Mouse (Mus musculus) MEL (cell line): ENCODE results near the gene Gm28053. TPM values are rescaled to one million over a fixed set of nuclear protein-coding genes. Genes with fewer than 3 reads are reported as not detected.

Source experiments
- DNase-seq: peaks from one replicate; pipeline ENCODE4 v3.0.0; 2011; ENCODE audit warnings: low read depth, low spot score
- H3K27ac ChIP-seq: 2 replicates; pipeline ENCODE4 v1.5.1; 2012; ENCODE audit warnings: low read depth, mild to moderate bottlenecking, control low read depth, low read length, moderate library complexity; ENCODE audit not compliant: control insufficient read depth
- H3K27me3 ChIP-seq, 2 experiments: fragments of 150-350 bp in 1 of 2; sonication (generic) in 1 of 2; 2 replicates each; pipeline ENCODE4 v1.6.1; 2012; ENCODE audit warnings: low read length in 2 of 2, mild to moderate bottlenecking in 2 of 2, improper control_type of control experiment in 1 of 2, moderate library complexity in 1 of 2; ENCODE audit not compliant: insufficient read depth in 2 of 2, control insufficient read depth in 1 of 2
- H3K36me3 ChIP-seq, 2 experiments: 2 replicates each; pipeline ENCODE4 v1.6.1; 2012 to 2014; ENCODE audit warnings: low read length in 2 of 2, improper control_type of control experiment in 1 of 2, inconsistent platforms in 1 of 2, mild to moderate bottlenecking in 1 of 2; ENCODE audit not compliant: insufficient read depth in 2 of 2, control insufficient read depth in 1 of 2
- H3K4me1 ChIP-seq, 2 experiments: fragments of 150-350 bp in 1 of 2; sonication (generic) in 1 of 2; 2 replicates each; pipeline ENCODE4 v1.6.1; 2012; ENCODE audit warnings: low read length in 2 of 2, improper control_type of control experiment in 1 of 2, mild to moderate bottlenecking in 1 of 2; ENCODE audit not compliant: insufficient read depth in 2 of 2, control insufficient read depth in 1 of 2
- H3K4me3 ChIP-seq, 2 experiments: fragments of 150-350 bp in 1 of 2; sonication (generic) in 1 of 2; 2 replicates each; pipeline ENCODE4 v1.5.1; 2012; ENCODE audit warnings: low read depth in 2 of 2, low read length in 2 of 2, mild to moderate bottlenecking in 2 of 2, moderate library complexity in 2 of 2, control low read depth in 1 of 2, improper control_type of control experiment in 1 of 2; ENCODE audit not compliant: control insufficient read depth in 1 of 2, insufficient read depth in 1 of 2
- H3K79me2 ChIP-seq: 2 replicates; pipeline ENCODE4 v1.6.1; 2012; ENCODE audit warnings: mild to moderate bottlenecking, low read length, moderate library complexity; ENCODE audit not compliant: control insufficient read depth, poor library complexity, insufficient read depth
- H3K9ac ChIP-seq: 2 replicates; pipeline ENCODE4 v1.6.1; 2012; ENCODE audit warnings: low read depth, mild to moderate bottlenecking, control low read depth, low read length, moderate library complexity; ENCODE audit not compliant: control insufficient read depth, poor library complexity, severe bottlenecking
- H3K9me3 ChIP-seq: fragments of 150-350 bp; sonication (generic); replicated peaks from 2 replicates; pipeline ENCODE4 v1.6.1; 2012; ENCODE audit warnings: mild to moderate bottlenecking, low read length, improper control_type of control experiment, moderate library complexity; ENCODE audit not compliant: insufficient read depth
- BHLHE40 ChIP-seq: IDR thresholded peaks from 2 replicates; pipeline ENCODE4 v1.6.1; 2012; ENCODE audit warnings: low read depth, mild to moderate bottlenecking, inconsistent platforms, low read length, improper control_type of control experiment, borderline replicate concordance
- CHD2 ChIP-seq: IDR thresholded peaks from 2 replicates; pipeline ENCODE4 v1.6.1; 2011; ENCODE audit warnings: low read length, improper control_type of control experiment
- E2F4 ChIP-seq: IDR thresholded peaks from 2 replicates; pipeline ENCODE4 v1.6.1; 2011; ENCODE audit warnings: low read depth, low read length, improper control_type of control experiment, borderline replicate concordance
- EP300 ChIP-seq, 2 experiments: IDR thresholded peaks; 2 replicates each; pipeline ENCODE4 v1.6.1; 2011; ENCODE audit warnings: improper control_type of control experiment in 2 of 2, low read length in 2 of 2, low read depth in 1 of 2, mild to moderate bottlenecking in 1 of 2
- ETS1 ChIP-seq: IDR thresholded peaks from 2 replicates; pipeline ENCODE4 v1.6.1; 2012; ENCODE audit warnings: low read depth, mild to moderate bottlenecking, inconsistent platforms, low read length, improper control_type of control experiment, moderate library complexity
- GABPA ChIP-seq: IDR thresholded peaks from 2 replicates; pipeline ENCODE4 v1.6.1; 2012; ENCODE audit warnings: low read depth, mild to moderate bottlenecking, inconsistent platforms, low read length, improper control_type of control experiment, moderate library complexity
- GATA1 ChIP-seq: IDR thresholded peaks from 2 replicates; pipeline ENCODE4 v1.6.1; 2011; ENCODE audit warnings: low read depth, low read length, improper control_type of control experiment
- HCFC1 ChIP-seq: IDR thresholded peaks from 2 replicates; pipeline ENCODE4 v1.6.1; 2012; ENCODE audit warnings: low read depth, mild to moderate bottlenecking, inconsistent platforms, low read length, improper control_type of control experiment, moderate library complexity
- KAT2A ChIP-seq: conservative IDR thresholded peaks from 2 replicates; pipeline ENCODE4 v1.6.1; 2012; ENCODE audit warnings: low read depth, low read length, improper control_type of control experiment, inconsistent platforms
- MAX ChIP-seq: IDR thresholded peaks from 2 replicates; pipeline ENCODE4 v1.6.1; 2011; ENCODE audit warnings: low read length, improper control_type of control experiment
- MXI1 ChIP-seq: IDR thresholded peaks from 2 replicates; pipeline ENCODE4 v1.6.1; 2011; ENCODE audit warnings: mild to moderate bottlenecking, low read depth, low read length, improper control_type of control experiment
- MYB ChIP-seq: IDR thresholded peaks from 2 replicates; pipeline ENCODE4 v1.6.1; 2011; ENCODE audit warnings: mild to moderate bottlenecking, low read depth, low read length, improper control_type of control experiment
- MYC ChIP-seq: IDR thresholded peaks from 2 replicates; pipeline ENCODE4 v1.6.1; 2011; ENCODE audit warnings: low read depth, mild to moderate bottlenecking, low read length, improper control_type of control experiment, moderate library complexity
- NELFE ChIP-seq: IDR thresholded peaks from 2 replicates; pipeline ENCODE4 v1.6.1; 2011; ENCODE audit warnings: low read depth, low read length, improper control_type of control experiment
- POLR2AphosphoS2 ChIP-seq: IDR thresholded peaks from 2 replicates; pipeline ENCODE4 v1.6.1; 2011; ENCODE audit warnings: low read length, improper control_type of control experiment
- RAD21 ChIP-seq: IDR thresholded peaks from 2 replicates; pipeline ENCODE4 v1.6.1; 2011; ENCODE audit warnings: mild to moderate bottlenecking, low read depth, low read length, improper control_type of control experiment
- RCOR1 ChIP-seq: IDR thresholded peaks from 2 replicates; pipeline ENCODE4 v1.6.1; 2012; ENCODE audit warnings: low read depth, mild to moderate bottlenecking, inconsistent platforms, low read length, improper control_type of control experiment
- SMC3 ChIP-seq: IDR thresholded peaks from 2 replicates; pipeline ENCODE4 v1.6.1; 2011; ENCODE audit warnings: low read depth, low read length, improper control_type of control experiment
- TAL1 ChIP-seq: IDR thresholded peaks from 2 replicates; pipeline ENCODE4 v1.6.1; 2012; ENCODE audit warnings: mild to moderate bottlenecking, inconsistent platforms, low read length, moderate library complexity, mixed read lengths
- TBP ChIP-seq: IDR thresholded peaks from 2 replicates; pipeline ENCODE4 v1.8.0; 2011; ENCODE audit warnings: low read depth, low read length, improper control_type of control experiment
- ZKSCAN1 ChIP-seq: IDR thresholded peaks from 2 replicates; pipeline ENCODE4 v1.6.1; 2012; ENCODE audit warnings: low read depth, mild to moderate bottlenecking, inconsistent platforms, low read length, improper control_type of control experiment, moderate library complexity
- polyA plus RNA-seq, 2 experiments: library from polyadenylated mRNA; stranded (reverse) in 1 of 2; unstranded in 1 of 2; fragments of >175 nt in 1 of 2; fragments of >200 nt in 1 of 2; gene quantifications; 2 replicates each; pipeline versions ENCODE4 v1.2.1 to v1.2.4; 2012; ENCODE audit warnings: low replicate concordance in 2 of 2, low read depth in 1 of 2; ENCODE audit not compliant: insufficient read length in 2 of 2, insufficient read depth in 1 of 2, missing spikeins in 1 of 2
- total RNA-seq: library from RNA; depleted of rRNA; stranded (reverse); fragments of 300-350 nt; gene quantifications from 2 replicates; pipeline ENCODE4 v1.2.3, GENCODE M21; 2012

The Gm28053 gene
- total and polyA plus RNA-seq, 3 experiments: not detected

- H3K4me3 ChIP-seq: no peak overlapping the region
- no peaks in the 10 kb centered on the region for H3K79me2 ChIP-seq
- no peak overlapping the region for H3K27ac ChIP-seq
- no peaks in the 10 kb centered on the region for H3K36me3 ChIP-seq
- TF ChIP-seq ETS1 (no peak), HCFC1 (no peak), MYC (no peak), TAL1 (no peak), RAD21 (no peak), MXI1 (no peak), ZKSCAN1 (no peak), POLR2AphosphoS2 (no peak), EP300 (IDR thresholded peaks at IDR 0.05; ENCODE audit: low read depth in 1 of 2, low read length in 2 of 2) (no peak), GATA1 (no peak), E2F4 (no peak), KAT2A (no peak), NELFE (no peak), CHD2 (no peak), MYB (no peak), GABPA (no peak)
- no peak overlapping the region for H3K9ac ChIP-seq
- no peaks in the 10 kb centered on the region for H3K4me1 ChIP-seq
- DNase-seq: no peak
- H3K9me3 ChIP-seq: no peaks in the 10 kb centered on the region
- H3K27me3 ChIP-seq: no peaks in the 10 kb centered on the region
These were observed 15.3 kb downstream of the Gm28053 start for GRCm38 (mm10) chr6:48733660-48734059.

GRCm38 (mm10) chr6:48737053-48737452 lies 18.6 kb downstream of the Gm28053 start:
- TF ChIP-seq RCOR1 (no peak), MAX (no peak), E2F4 (no peak), NELFE (no peak), BHLHE40 (no peak), RAD21 (no peak), SMC3 (no peak), TBP (no peak)
- Histone ChIP-seq H3K27me3 (no peaks in the 10 kb centered on the region), H3K4me3 (no peak overlapping the region), H3K9me3 (no peaks in the 10 kb centered on the region), H3K4me1 (no peaks in the 10 kb centered on the region), H3K79me2 (no peaks in the 10 kb centered on the region), H3K27ac (no peak overlapping the region), H3K9ac (no peak overlapping the region), H3K36me3 (no peaks in the 10 kb centered on the region)
- DNase-seq: no peak
